Mouse (Mus musculus): ENCODE measurements around the gene Fam178b.

DNA sequence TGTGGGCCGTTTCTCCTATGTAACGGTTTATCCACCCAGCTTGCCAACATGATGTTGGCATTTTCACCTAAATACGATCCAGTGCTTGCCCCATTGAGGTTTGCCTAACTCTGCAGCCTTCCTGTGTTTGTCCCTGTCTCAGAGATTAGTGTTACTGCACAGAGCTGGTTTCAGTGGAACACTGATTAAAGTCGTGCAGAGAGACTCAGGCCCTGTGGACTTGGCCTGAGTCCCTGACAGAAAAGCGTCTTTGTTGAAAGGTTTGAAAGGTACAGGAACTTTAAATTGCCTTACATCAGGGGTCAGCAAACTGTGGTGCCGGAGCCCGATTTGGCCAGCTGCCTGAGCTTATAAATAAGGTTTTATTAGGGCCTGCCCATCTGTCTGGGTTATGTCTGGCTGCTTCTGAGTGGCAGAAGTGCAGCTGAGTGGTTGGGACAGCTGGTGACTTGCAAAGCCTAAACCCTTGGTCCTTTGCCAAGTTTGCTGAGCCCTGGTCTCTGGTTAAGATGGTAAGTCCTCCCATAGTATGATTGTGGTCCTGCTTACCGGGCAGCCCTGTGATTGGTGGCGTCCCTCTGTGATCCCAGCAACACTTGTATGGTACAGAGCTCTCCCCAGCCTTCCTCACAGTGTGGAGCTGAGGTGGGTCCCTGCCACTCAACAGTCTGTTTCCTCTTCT is 159.5 kb downstream of the Fam178b start:
- no peak for TF ChIP-seq CTCF (IDR thresholded peaks at IDR 0.05; ENCODE audit: low read depth)
- TF ChIP-seq EP300 (IDR thresholded peaks at IDR 0.05; ENCODE audit: low read depth), result no peak
